Mouse (Mus musculus) left cerebral cortex, postnatal 14 days (tissue): Measurements from ENCODE around the gene Adgrf5. TPM values are rescaled to one million over a fixed set of nuclear protein-coding genes. Genes with fewer than 3 reads are reported as not detected.
"Not testable (repeated sequence)": the region's sequence is repeated elsewhere in the genome, so short reads cannot be mapped to it uniquely, and the experiment has no call there.

Source experiments
- DNase-seq, 2 experiments: peaks; one replicate each; pipeline ENCODE4 v3.0.0; 2021 to 2022; ENCODE audit warnings: low spot score in 2 of 2, mixed read lengths in 1 of 2
- intact Hi-C: fragments of 180-260 bp; cut with DNase I; formaldehyde crosslinking; loops from one replicate; pipeline ENCODE4 v1.15.1; 2025
- long read RNA-seq, 2 experiments: library from polyadenylated mRNA; stranded (forward); transcript quantifications; one replicate each; pipeline ENCODE4 v2.0.0; 2021
- total RNA-seq, 2 experiments: library from RNA; stranded (reverse); gene quantifications; 2 replicates each; pipeline ENCODE4 v1.2.3; 2021

Adgrf5 gene
- total RNA-seq, result 10 to 100 TPM; 29.3 to 33.3 TPM
- long read RNA-seq, experiment 1, full-length matches to known transcripts, result 1 of 8 reads
- long read RNA-seq, experiment 1, partial matches to known transcripts, result 2 of 8 reads
- long read RNA-seq, experiment 1, other reads (novel, unspliced or antisense), result 5 of 8 reads
- long read RNA-seq, experiment 2, full-length matches to known transcripts, result 1 of 10 reads
- long read RNA-seq, experiment 2, partial matches to known transcripts, result 1 of 10 reads
- long read RNA-seq, experiment 2, other reads (novel, unspliced or antisense), result 8 of 10 reads

- intact Hi-C loops, result no loop called here
These were observed at the start of gene Adgrf5 for GRCm38 (mm10) chr17:43359826-43360619. Gene Adgrf5 (plus strand): TSS chr17:43360451.

DNA sequence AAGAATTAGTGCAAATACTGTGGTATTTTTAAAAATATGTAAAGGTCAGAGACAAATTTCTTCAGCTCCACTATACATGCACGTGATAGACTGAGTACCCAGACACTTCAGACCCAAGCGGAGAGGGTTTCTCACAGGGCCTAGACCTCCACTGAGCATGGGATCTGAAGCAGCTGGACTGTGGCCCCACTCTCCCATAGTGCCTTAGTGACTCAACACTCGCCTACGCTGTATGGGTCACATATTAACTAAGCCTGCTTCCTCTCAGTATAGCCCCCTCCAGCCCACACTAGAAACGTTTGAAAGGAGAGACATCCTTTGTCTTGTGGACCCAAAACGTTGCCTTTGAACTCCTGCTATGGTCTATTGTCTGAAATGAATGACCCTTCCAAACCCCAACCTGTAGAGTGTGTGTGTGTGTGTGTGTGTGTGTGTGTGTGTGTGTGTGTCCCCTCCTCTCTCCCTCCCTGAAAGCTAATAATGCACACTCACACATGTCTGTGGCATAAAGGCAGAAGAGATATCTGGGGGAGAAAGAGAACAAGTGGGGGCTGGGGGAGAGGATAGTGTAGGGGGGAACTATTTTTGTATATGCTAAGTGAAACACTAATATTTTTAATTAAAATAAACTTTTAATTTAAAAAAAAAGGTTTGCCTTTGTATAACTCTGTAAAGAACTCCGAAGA is 34.1 kb upstream of the Adgrf5 start:
- no peak for DNase-seq
- intact Hi-C loops, result loop anchor here (1.0 kb wide), 1 partner anchor 132 kb away; no protein-coding TSS in a partner anchor

More at GRCm38 (mm10) chr17:43359826-43360619, at the start of gene Adgrf5:
- no peak for DNase-seq

DNA sequence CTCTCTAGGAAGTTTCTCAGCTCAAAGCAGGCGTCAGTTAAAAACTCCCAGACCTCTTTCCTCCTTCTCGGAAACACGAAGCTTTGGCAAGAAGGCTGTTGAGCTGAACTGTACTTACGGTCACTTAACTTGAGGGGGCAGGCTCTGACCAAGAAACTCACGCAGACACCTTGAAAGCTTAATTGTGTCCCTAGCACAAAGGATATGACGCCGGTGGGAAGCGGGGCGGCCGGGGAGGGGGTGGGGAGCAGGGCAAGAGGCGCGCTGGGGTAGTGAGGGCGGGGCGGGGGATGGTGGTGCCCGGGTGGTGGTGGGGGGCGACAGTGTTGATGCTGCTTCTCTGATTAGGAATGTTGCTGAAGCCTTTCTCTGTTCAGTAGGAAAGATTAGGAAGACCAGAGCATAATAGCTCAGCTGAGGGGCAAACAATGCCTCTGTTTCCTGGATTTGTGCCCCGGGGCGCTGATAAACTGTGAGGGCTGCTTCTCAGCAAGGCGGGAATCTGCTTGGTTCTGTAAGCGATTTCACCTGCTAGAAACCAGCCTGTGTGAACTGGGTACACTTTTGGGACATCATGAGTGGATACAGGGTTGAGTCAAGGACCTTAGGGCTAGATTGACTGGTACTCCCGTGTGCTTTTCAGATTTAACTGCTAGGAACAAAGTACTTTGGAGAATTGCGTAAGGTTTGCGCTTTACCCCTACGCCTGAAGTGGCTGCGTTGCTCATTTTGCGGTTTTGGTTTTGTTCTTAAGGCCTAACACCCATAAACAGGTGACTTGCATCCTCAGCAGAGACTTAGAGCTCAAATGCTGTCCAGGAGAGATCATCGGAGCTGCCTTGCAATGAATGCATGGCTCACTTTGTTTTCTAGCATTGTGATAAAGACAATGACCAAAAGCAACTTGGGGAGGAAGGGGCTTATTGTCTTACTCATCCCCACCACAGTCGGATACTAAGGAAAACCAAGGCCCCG is 33.2 kb upstream of the Adgrf5 start:
- DNase-seq, result peak; percentile 24 to 40
- intact Hi-C loops, result loop anchor here (1.0 kb wide), 1 partner anchor 131 kb away; no protein-coding TSS in a partner anchor

GRCm38 (mm10) chr17:43327810-43328209 is 32.4 kb upstream of the Adgrf5 start:
- intact Hi-C loops, result no loop called here
- DNase-seq, result no peak

GRCm38 (mm10) chr17:43329216-43329615 is 31.0 kb upstream of the Adgrf5 start:
- intact Hi-C loops, result no loop called here
- no peak for DNase-seq

GRCm38 (mm10) chr17:43329761-43330183 is 30.5 kb upstream of the Adgrf5 start:
- DNase-seq, result no peak
- intact Hi-C loops, result no loop called here

GRCm38 (mm10) chr17:43332686-43333085 is 27.6 kb upstream of the Adgrf5 start:
- DNase-seq, result no peak
- intact Hi-C loops, result no loop called here

- intact Hi-C loops, result no loop called here
- no peak for DNase-seq
These were observed 26.2 kb upstream of the Adgrf5 start for GRCm38 (mm10) chr17:43334074-43334473.

GRCm38 (mm10) chr17:43337643-43338042 is 22.6 kb upstream of the Adgrf5 start:
- intact Hi-C loops, result no loop called here
- no peak for DNase-seq

- DNase-seq, result no peak
- intact Hi-C loops, result no loop called here
These were observed 22.0 kb upstream of the Adgrf5 start for GRCm38 (mm10) chr17:43338279-43338678.

DNA sequence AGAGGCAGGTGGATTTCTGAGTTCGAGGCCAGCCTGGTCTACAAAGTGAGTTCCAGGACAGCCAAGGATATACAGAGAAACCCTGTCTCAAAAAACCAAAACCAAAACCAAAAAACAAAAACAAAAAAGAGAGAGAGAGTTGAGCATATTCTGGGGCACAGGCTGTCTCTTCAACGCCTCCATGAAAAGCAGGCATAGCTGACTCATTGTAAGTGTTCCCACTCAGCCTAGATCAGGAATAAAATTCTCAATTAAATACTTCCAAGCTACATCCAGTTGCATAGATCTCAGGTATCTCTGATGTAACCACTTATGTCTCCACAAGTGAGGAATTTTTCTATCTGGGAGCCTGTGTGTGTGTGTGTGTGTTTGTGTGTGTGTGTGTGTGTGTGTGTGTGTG is 13.8 kb upstream of the Adgrf5 start:
- intact Hi-C loops, result not testable (repeated sequence)

DNA sequence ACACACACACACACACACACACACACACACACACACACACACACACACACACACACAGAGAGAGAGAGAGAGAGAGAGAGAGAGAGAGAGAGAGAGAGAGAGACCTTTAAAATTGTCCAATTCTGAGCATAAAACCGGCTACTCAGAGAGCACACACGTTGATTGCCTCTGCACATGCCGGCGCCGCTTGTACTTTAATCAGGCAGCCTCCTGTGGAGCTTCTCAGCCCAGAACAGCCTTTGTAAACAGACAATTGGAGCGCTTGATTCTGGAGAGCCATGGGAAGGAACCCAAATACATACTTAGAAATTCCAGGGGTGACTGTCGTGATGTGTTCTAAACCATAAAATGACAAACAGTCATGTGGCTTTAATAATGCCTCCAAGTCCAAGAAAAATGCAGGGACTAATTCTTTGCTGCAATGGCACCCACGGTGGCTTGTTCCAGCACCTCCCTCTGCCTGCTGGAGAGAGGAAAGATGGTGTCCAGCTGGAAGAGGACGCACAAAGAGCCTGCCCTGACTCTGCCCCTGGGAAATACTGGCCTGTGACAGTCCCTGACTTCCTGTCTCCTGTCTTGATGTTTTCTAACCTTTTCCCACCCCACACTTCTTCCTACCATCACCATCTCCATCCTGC is 2.2 kb upstream of the Adgrf5 start:
- intact Hi-C loops, result no loop called here
- no peak for DNase-seq

More for the DNA sequence above, 13.8 kb upstream of the Adgrf5 start:
- peak; percentile 8 to 38 for DNase-seq

DNA sequence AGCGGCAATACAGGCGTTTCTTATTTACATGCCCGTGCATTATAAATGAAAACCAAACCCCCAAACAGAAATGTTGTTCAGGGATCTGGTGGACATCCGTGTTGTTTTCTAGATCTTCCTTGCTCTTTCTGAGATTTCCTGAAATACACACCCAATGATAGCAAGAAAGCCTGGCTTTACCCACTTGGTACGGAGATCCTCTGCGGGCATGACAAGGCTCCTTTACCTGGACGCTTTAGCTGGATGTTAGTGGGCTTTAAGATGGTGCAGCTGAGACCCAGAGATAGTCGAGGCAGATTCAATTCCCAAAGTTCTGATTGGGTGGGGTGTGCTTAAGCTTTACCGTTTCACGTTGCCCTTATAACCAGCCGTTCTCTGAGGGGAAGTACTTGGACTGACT is 770 bp downstream of the Adgrf5 start:
- DNase-seq, result no peak
- intact Hi-C loops, result no loop called here

- no peak for DNase-seq
- intact Hi-C loops, result no loop called here
These were observed 2.1 kb downstream of the Adgrf5 start for GRCm38 (mm10) chr17:43362362-43362761.

- intact Hi-C loops, result no loop called here
- no peak for DNase-seq
These were observed 2.6 kb downstream of the Adgrf5 start for GRCm38 (mm10) chr17:43362881-43363280.

GRCm38 (mm10) chr17:43363921-43364320 is 3.7 kb downstream of the Adgrf5 start:
- intact Hi-C loops, result no loop called here
- no peak for DNase-seq

DNA sequence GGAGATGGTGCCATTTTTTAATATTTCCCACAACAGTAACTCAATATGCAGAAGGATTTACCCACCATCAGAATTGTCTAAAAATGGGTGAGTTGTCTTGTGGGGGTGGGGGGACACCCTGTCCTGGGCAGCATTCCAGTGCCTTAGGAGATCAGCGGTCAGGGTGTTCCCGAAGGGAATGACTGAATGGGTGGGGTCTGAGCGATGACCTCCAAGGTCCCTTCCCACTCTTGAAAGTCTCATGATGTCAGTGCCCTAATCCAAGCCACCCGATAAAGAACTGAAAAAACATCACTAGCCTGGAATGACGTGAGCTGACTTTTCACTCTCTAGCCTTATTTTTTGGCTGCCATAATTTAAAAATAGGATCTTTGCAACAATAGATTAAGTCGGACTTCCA is 5.0 kb downstream of the Adgrf5 start:
- intact Hi-C loops, result no loop called here
- DNase-seq, result no peak

DNA sequence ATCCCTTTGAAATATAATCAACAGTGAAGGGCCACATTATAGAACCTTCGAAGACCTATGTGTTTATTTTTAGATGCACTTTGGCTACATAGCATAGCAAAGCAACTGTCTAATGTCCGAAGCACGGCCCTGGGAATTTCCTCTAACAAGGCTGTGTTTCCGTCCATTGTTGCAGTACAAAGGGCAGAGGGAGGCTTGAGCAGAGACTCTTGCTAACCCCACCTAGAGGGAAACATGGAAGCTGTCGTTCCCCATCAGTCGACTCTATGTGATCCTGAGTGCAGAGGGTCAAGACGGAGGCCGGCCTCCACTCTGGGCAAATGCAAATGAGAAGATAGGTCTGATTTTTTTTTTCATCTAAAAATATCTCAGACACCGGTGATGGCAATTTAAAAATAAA is 6.2 kb downstream of the Adgrf5 start:
- DNase-seq, result no peak
- intact Hi-C loops, result no loop called here

- no peak for DNase-seq
- intact Hi-C loops, result no loop called here
These were observed 7.9 kb downstream of the Adgrf5 start for GRCm38 (mm10) chr17:43368171-43368576.
